Mouse (Mus musculus): Measurements from ENCODE around the gene Btbd18.

Gene Btbd18

GRCm38 (mm10) chr2:84705295-84705694 lies 46.4 kb downstream of the Btbd18 start:
- DNase-seq, result no peak

- no peak for DNase-seq
These were observed 48.6 kb downstream of the Btbd18 start for GRCm38 (mm10) chr2:84707523-84707922.

GRCm38 (mm10) chr2:84711898-84712297 lies 53.0 kb downstream of the Btbd18 start:
- no peak for DNase-seq

DNA sequence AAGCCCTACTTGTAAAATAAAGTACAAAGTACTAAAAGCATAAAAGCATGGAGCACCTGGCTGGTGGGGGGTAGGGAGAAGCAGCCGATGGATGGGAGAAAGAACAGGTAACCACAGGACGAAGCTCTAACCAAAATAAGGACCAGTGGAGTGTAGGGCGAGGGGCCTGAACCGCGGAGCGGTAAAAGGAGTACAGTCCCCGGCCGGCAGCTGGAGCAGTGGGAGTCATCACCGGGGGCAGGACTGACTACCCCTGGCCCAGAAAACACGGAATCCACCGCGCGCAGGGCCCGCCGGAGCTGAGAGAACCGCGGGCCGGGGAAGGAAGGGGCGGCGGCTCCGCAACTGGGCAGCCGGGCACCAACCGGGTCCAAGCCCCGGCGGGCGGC lies 55.5 kb downstream of the Btbd18 start:
- no peak for DNase-seq

- peak; percentile 99 for DNase-seq
These were observed 56.1 kb downstream of the Btbd18 start, which contains the start of gene Zdhhc5 for GRCm38 (mm10) chr2:84714811-84715561. TSS of gene Zdhhc5 (minus strand) at chr2:84715180.

DNA sequence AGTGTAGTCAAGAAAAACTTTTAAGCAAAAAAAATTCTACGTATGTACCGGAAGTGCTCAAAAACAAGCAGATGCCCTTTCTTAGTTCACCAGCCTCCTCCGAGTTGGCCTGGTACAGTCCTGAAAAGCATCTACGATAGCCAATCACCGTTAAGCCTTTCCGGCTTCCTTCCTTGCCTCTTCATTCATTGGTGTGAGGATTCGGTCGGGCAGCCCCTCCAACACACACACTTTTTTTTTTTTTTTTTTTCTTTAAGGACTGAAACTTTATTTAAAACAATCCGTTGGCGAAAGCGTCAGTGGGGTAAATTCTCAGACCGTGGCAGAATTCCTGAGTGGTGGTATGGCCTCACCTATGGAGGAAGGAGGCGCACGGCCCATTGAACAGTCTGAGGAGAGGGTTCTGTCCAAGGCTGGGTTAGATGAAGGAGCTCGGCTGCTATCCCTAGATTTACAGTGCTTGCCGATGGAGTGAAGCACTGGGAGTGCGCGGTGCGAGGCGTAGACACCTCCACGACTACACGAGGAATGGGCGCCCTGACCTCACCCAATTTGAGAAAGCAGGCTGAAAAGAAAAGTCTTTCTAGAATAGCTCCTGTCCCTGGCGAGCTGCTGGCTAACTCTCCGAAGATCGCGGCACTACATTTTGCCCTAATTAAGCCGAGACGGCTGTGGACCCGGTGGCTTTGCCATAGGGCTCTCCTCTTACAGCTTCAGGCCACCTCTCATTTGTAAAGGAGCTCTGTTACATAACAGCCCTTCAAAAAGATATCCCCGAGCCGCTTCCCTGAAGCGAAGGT lies 56.9 kb downstream of the Btbd18 start:
- peak in 1 of 2 experiments; percentile 77 for DNase-seq

GRCm38 (mm10) chr2:84716423-84717355 lies 57.8 kb downstream of the Btbd18 start:
- DNase-seq, result peak in 1 of 2 experiments; percentile 38

DNA sequence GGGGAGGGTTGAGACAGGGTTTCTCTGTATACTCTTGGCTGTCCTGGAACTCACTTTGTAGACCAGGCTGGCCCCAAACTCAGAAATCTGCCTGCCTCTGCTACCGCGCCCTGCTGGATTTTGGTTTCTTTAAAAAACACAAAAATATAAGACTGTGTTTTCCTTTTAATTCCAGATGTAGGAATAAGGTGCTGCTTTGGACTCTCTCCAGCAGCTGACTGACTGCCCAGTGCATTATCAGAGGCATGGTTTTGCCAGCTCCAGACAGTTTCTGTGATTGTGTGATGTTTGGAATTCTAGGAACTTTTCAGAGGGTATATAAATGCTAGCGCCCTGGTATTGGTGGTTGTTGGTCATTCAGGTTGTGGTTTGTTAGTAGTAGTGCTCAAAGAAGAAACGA lies 58.5 kb downstream of the Btbd18 start:
- DNase-seq, result no peak
